Mouse (Mus musculus): ENCODE measurements around the gene Vipas39. TPM values are rescaled to one million over a fixed set of nuclear protein-coding genes. Genes with fewer than 3 reads are reported as not detected.
"Not testable (repeated sequence)": the region's sequence is repeated elsewhere in the genome, so short reads cannot be mapped to it uniquely, and the experiment has no call there.

Gene Vipas39
- polyA plus RNA-seq (2015; fragmentation: Nextera tagmentation; extraction: Ambion mirVana): 8.2 and 9.5 TPM in 2 replicates

DNA sequence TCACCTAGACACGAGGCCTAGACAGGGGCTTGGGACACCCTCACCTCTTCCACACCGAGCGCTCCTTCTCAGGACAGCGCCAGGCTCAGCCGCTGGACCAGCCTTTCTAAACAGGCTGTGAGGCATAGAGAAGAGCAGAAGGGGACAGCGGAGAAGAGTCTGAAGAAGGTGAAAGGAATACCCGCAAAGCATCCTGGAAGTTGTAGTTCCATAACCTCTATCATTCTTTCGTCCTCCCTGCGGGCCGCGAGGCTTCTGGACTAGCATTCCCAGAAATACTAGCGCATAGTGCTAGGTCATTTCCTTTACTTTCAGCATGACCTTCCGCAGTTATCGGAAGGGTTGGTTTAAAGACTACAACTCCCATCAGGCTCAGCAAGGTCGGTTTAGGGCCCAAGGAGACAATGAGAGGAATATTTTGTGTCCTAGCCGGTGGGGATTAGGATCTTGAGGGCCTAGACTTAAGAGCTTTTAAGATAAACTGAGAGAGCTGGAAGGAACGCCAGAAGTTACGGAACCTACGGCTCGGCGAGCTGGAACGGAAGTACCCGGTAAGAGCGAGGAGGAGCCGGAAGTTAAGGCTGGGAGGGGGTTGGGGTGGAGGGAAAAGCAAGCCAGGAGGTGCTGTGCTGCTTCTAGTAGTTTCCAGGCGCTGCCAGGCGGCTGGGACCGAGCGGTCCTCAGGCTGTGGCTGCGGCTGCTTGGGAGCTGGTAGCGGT lies at the start of gene Vipas39, which contains the start of gene Ahsa1:
Vipas39 (minus strand) TSS at position 149 of the 719 bp plus-strand sequence.
Ahsa1 (plus strand) TSS at position 372 of the 719 bp plus-strand sequence.
- H3K9me3 ChIP-seq (replicated peaks): no peaks in the 10 kb centered on the region
- H3K4me1 ChIP-seq (replicated peaks): peaks cover 25% of the 10 kb centered on the region
- H3K27me3 ChIP-seq: no peaks in the 10 kb centered on the region
- ATAC-seq (ENCODE audit: insufficient read depth): peak; percentile 96
- H3K4me2 ChIP-seq: peak within 1 kb of the TSS; percentile 86
- WGBS (ENCODE audit: insufficient replicate concordance): under 1% methylated on average over 31 of the region's 31 CpGs
- peak within 1 kb of the TSS; percentile 94 for H3K27ac ChIP-seq (replicated peaks)
- H3K4me3 ChIP-seq (replicated peaks): peak within 1 kb of the TSS; percentile 84
- peaks cover 47% of the 10 kb centered on the region for H3K36me3 ChIP-seq (replicated peaks)
- peak within 1 kb of the TSS; percentile 88 for H3K9ac ChIP-seq

DNA sequence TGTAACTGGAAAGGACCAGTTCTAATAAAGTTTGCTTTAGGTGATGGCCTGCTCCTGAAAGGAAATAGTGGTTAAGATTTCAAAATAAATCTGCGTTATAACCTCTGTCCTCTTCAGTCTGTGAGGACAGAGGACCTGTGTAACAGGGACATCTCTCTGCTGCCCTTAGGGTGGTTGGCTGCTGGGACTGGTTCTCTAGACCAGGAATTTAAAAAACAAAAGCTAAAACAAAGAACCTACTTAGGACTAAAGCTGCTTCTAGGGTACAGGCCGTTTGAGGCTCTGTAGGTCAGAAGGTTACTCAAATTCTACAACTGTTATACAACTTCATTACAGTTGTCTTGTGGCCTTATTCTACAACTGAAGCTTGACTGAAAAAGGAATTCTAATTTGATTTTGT lies 47.0 kb upstream of the Vipas39 start:
- Histone ChIP-seq H3K4me3 (replicated peaks) (no peak overlapping the region), H3K27ac (replicated peaks) (no peak overlapping the region), H3K9me3 (replicated peaks) (no peaks in the 10 kb centered on the region), H3K4me2 (no peak overlapping the region), H3K27me3 (no peaks in the 10 kb centered on the region), H3K9ac (no peak overlapping the region), H3K36me3 (replicated peaks) (peaks cover 21% of the 10 kb centered on the region), H3K4me1 (replicated peaks) (no peaks in the 10 kb centered on the region)
- 65% methylated on average over 2 of the region's 2 CpGs for WGBS (ENCODE audit: insufficient replicate concordance)
- ATAC-seq (ENCODE audit: insufficient read depth): no peak

DNA sequence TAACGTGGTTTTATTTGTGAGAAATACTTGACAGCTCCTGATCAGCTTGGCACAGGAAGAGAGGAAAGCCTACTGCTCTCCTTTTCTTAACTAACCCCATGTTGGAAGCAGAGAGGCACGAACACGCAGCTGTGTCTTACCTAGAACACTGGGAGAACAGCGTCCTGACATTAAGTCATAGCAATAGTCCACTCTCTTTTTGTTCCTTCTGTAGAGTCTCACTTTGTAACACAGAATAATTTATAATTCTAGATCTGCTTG lies 40.5 kb upstream of the Vipas39 start:
- not testable (repeated sequence) for ATAC-seq (ENCODE audit: insufficient read depth); H3K27me3 ChIP-seq; H3K9me3 ChIP-seq (replicated peaks); H3K4me1 ChIP-seq (replicated peaks); H3K27ac ChIP-seq (replicated peaks); H3K4me2 ChIP-seq; H3K9ac ChIP-seq; H3K4me3 ChIP-seq (replicated peaks)
- peaks cover 11% of the 10 kb centered on the region for H3K36me3 ChIP-seq (replicated peaks)
- 74% methylated on average over 4 of the region's 4 CpGs for WGBS (ENCODE audit: insufficient replicate concordance)

DNA sequence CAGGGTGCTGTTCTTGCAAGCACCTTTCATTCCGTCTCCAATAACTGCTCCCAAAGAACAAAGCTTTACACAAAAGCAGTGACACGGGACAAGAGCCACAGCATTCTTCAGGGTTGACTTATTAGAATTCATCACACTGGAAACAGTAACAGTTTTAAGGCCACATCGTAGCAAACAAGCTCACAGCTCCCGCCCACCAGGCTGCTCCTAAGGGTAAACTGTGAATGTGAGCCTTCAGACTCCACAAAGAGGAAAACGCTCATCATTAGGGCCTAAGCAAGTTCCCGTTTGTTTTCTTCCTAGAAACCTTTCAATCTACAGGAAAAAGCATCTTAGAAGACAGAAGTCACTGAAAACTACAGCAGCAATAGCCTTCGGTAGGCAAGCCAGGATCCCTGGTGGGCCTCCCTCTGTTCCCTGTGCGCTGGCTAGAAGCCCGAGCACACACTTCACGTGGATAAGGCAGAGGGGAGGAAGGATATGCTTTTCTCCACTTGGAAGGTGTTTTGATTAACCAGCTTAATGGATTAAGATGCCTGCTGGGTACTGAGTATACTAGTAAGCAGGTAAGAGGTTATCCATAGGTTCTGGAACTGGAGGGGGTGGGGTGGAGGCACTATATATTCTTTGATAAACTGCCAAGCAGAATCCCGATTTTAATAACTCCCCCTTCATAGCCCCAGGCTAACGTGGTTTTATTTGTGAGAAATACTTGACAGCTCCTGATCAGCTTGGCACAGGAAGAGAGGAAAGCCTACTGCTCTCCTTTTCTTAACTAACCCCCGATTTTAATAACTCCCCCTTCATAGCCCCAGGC lies 39.9 kb upstream of the Vipas39 start:
- Histone ChIP-seq H3K4me2 (no peak overlapping the region), H3K9me3 (replicated peaks) (no peaks in the 10 kb centered on the region), H3K4me3 (replicated peaks) (no peak overlapping the region), H3K27me3 (peaks cover 14% of the 10 kb centered on the region), H3K27ac (replicated peaks) (no peak overlapping the region), H3K4me1 (replicated peaks) (no peaks in the 10 kb centered on the region), H3K36me3 (replicated peaks) (peaks cover 11% of the 10 kb centered on the region), H3K9ac (no peak overlapping the region)
- 44% methylated on average over 13 of the region's 13 CpGs for WGBS (ENCODE audit: insufficient replicate concordance)
- ATAC-seq (ENCODE audit: insufficient read depth): no peak

DNA sequence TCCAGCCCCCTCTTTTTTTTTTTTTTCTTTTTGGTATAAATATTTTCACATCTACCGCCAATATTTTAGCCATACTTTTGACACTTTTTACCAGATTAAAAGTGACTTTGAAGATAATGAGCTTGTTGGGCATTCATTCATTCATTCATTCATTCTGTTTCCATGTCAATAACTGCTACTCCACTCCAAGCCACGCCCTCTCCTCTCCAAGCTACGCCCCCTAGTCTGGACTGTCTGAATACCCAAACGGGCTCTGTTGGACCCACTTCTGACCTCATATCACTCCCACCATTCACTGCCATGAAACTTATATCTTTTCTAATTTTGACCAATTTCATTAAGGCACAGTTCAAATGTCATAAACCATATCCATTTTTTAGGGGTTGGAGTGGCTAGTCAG lies 35.1 kb upstream of the Vipas39 start:
- Histone ChIP-seq H3K4me2 (no peak overlapping the region), H3K36me3 (replicated peaks) (no peaks in the 10 kb centered on the region), H3K4me3 (replicated peaks) (no peak overlapping the region), H3K9ac (no peak overlapping the region), H3K4me1 (replicated peaks) (peaks cover 18% of the 10 kb centered on the region), H3K9me3 (replicated peaks) (no peaks in the 10 kb centered on the region), H3K27ac (replicated peaks) (no peak overlapping the region), H3K27me3 (peaks cover 43% of the 10 kb centered on the region)
- ATAC-seq (ENCODE audit: insufficient read depth): no peak
- WGBS (ENCODE audit: insufficient replicate concordance): 48% methylated on average over 4 of the region's 4 CpGs

DNA sequence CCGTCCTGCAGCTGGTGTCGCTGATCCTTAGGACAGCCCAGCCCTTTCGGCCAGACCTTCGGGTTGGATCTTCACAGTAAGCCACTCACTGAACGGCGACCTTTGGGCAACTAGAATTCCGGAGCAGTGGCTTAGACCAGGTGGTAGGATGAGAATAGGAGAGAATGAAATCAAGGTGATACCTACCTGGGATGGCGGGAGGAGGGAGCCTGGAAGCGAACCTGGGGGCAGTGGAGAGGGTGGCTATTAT lies 34.3 kb upstream of the Vipas39 start:
- no peak overlapping the region for H3K27ac ChIP-seq (replicated peaks)
- peaks cover 18% of the 10 kb centered on the region for H3K4me1 ChIP-seq (replicated peaks)
- H3K9me3 ChIP-seq (replicated peaks): no peaks in the 10 kb centered on the region
- peak overlapping the region; percentile 83 for H3K4me2 ChIP-seq
- H3K4me3 ChIP-seq (replicated peaks): peak overlapping the region; percentile 63
- peak; percentile 8; the same call in 1 of the 2 replicates for ATAC-seq (ENCODE audit: insufficient read depth)
- 0 out of 2 replicates have a peak overlapping the region, but pooled peaks have one; percentile 40 for H3K9ac ChIP-seq
- no peaks in the 10 kb centered on the region for H3K36me3 ChIP-seq (replicated peaks)
- H3K27me3 ChIP-seq: peaks cover 43% of the 10 kb centered on the region
- WGBS (ENCODE audit: insufficient replicate concordance): 4% methylated on average over 9 of the region's 9 CpGs

DNA sequence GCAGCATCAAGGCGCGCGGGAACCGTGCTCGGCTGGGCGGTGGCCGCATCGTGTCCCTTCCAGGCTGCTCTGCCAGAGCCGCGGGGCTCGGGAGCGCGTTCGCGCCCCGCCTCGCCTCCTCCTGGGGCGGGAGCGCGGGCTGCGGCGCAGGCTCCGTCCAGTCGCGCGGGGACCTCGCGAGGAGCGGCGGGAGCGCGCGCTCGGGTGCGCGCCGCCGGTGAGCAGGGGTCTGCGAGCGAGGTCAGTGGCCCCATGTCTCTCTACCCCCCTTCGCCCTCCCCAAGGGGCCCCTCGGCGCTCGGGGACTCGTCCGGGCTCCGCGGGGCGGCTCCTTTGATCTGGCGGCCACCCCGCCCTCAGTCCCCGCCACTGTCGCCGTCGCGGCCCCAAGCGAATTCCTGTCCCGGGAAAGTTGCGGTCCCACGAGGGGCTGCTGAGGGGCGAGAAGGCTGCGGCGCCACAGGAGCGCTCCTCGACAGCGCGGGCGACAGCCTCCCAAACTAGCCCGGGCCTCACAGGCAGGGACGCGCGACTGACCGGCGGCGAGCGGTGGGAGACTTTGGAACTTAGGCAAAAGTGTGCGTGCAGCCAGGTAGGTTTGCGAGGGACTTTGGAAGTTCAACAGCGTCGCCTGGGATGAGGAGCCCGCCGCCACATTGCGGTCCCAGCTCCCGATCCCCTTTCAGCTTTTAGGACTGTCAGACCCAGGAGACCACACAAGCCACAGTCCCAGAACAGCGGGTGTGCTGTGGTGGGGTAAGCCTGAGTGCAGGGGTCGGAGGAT lies 33.8 kb upstream of the Vipas39 start, which contains the start of gene Ism2:
Ism2 (minus strand) TSS at position 49 of the 784 bp plus-strand sequence.
- Histone ChIP-seq H3K27ac (replicated peaks) (no peak within 1 kb of the TSS), H3K9me3 (replicated peaks) (no peaks in the 10 kb centered on the region), H3K27me3 (peaks cover 43% of the 10 kb centered on the region), H3K4me2 (peak within 1 kb of the TSS; percentile 83), H3K4me1 (replicated peaks) (peaks cover 18% of the 10 kb centered on the region), H3K9ac (peak within 1 kb of the TSS; percentile 40; the same call in 1 of the 2 replicates), H3K4me3 (replicated peaks) (peak within 1 kb of the TSS; percentile 63), H3K36me3 (replicated peaks) (no peaks in the 10 kb centered on the region)
- WGBS (ENCODE audit: insufficient replicate concordance): under 1% methylated on average over 85 of the region's 86 CpGs
- peak; percentile 72 for ATAC-seq (ENCODE audit: insufficient read depth)

DNA sequence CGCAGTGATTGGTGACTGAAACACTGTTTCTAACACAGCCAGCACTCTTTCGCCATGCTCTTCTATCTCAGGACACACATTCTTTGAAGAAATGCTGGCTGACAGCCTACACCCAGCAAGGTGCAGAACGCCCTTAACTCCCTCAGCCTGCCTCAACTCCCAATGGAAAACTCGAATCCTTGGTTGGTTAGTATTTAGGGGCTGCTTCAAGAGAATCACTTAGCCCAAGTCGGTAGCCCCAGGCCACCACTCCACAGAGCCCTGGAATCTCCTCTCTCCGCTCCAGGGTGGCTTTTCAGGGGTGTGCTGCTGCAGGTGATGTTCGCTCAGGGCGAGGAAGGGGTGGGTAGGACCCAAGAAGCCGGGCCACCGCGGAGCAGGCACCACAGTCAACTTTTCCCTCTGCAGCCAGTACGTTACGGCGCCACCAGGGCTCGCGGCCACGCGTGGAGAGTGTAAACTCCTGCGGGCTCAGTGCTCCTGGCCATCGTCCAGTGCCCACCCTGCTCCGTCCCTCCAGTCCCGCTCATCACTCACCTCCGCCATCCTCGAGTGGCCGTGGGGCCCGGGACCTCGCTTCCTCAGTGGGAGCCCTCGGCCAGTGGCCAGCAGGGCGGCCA lies 33.1 kb upstream of the Vipas39 start:
- H3K4me1 ChIP-seq (replicated peaks): peaks cover 18% of the 10 kb centered on the region
- peaks cover 43% of the 10 kb centered on the region for H3K27me3 ChIP-seq
- H3K9me3 ChIP-seq (replicated peaks): no peaks in the 10 kb centered on the region
- ATAC-seq (ENCODE audit: insufficient read depth): no peak
- peak overlapping the region; percentile 40; the same call in 1 of the 2 replicates for H3K9ac ChIP-seq
- H3K36me3 ChIP-seq (replicated peaks): no peaks in the 10 kb centered on the region
- no peak overlapping the region for H3K27ac ChIP-seq (replicated peaks)
- H3K4me2 ChIP-seq: peak overlapping the region; percentile 83
- peak overlapping the region; percentile 63 for H3K4me3 ChIP-seq (replicated peaks)
- 11% methylated on average over 29 of the region's 29 CpGs for WGBS (ENCODE audit: insufficient replicate concordance)

DNA sequence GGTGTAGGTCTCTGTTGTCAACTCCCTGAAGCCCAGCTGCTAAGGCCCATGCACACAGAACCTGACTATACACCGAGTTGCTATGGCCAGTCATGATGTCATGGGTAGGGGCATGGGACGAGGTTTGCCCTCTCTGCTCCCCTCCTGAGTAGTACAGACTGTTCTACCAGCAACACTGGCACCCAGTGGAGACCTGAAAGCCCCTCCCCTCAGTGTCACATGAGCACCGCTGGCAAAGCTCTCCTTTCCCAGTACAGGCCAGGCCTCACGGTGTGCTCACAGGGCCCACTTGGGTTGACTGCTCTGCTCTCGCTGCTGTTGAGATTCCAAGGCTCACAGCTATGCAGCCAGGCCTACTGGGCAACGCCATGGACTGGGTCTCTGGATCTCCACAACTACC lies 27.9 kb upstream of the Vipas39 start:
- Histone ChIP-seq H3K9ac (no peak overlapping the region), H3K36me3 (replicated peaks) (no peaks in the 10 kb centered on the region), H3K9me3 (replicated peaks) (no peaks in the 10 kb centered on the region), H3K27me3 (peaks cover 9% of the 10 kb centered on the region), H3K27ac (replicated peaks) (no peak overlapping the region), H3K4me3 (replicated peaks) (no peak overlapping the region), H3K4me2 (no peak overlapping the region), H3K4me1 (replicated peaks) (no peaks in the 10 kb centered on the region)
- 60% methylated on average over 6 of the region's 6 CpGs for WGBS (ENCODE audit: insufficient replicate concordance)
- ATAC-seq (ENCODE audit: insufficient read depth): no peak

DNA sequence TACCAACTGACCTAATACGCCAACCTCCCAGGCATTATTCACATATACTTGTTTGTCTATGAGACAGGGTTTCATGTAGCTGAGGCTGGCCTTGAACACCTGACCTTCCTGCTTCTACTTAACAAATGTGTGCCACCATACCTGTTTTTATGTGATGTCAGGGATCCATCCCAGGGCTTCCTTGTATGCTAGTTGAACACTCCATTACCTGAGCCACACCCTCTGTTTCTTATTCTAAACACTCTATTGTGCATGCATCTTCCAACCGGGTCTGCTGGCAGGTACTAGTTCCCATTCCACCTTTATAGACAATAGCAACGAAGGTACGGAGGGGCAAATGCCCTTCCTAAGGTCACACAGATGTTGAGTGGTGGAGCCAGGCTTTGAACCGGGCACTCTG lies 23.0 kb upstream of the Vipas39 start:
- no peaks in the 10 kb centered on the region for H3K27me3 ChIP-seq
- WGBS (ENCODE audit: insufficient replicate concordance): 72% methylated on average over 5 of the region's 5 CpGs
- no peak overlapping the region for H3K4me2 ChIP-seq
- no peak overlapping the region for H3K9ac ChIP-seq
- H3K36me3 ChIP-seq (replicated peaks): no peaks in the 10 kb centered on the region
- no peak overlapping the region for H3K4me3 ChIP-seq (replicated peaks)
- H3K27ac ChIP-seq (replicated peaks): no peak overlapping the region
- 0 out of 2 replicates have a peak, but pooled peaks cover 6% of the 10 kb centered on the region for H3K4me1 ChIP-seq (replicated peaks)
- no peaks in the 10 kb centered on the region for H3K9me3 ChIP-seq (replicated peaks)
- no peak for ATAC-seq (ENCODE audit: insufficient read depth)
